Mouse (Mus musculus): ENCODE measurements at regions not wholly inside any gene's neighbourhood (a gene's known extent, or its start where the extent isn't known, plus 50 kb on each side); places are given as distances from the start of the nearest gene placed in this dataset.

GRCm38 (mm10) chr5:119739386-119739785 lies 68.9 kb downstream of the Tbx3 start:
- Histone ChIP-seq H3K4me2 (ENCODE audit: low read depth, low read length) (no peak overlapping the region), H3K27me3 (ENCODE audit: insufficient read depth, low read length) (no peaks in the 10 kb centered on the region), H3K9me3 (ENCODE audit: low read length) (no peaks in the 10 kb centered on the region), H3K9ac (replicated peaks) (no peak overlapping the region), H3K27ac (ENCODE audit: low read depth) (no peak overlapping the region), H3K36me3 (replicated peaks; ENCODE audit: insufficient read depth, low read length) (no peaks in the 10 kb centered on the region), H3K4me3 (ENCODE audit: low read depth, low read length) (no peak overlapping the region), H3K4me1 (ENCODE audit: insufficient read depth) (no peaks in the 10 kb centered on the region)
- DNase-seq: no peak
- TF ChIP-seq EP300 (IDR thresholded peaks at IDR 0.05; ENCODE audit: low read depth) (no peak), CTCF (IDR thresholded peaks at IDR 0.05; ENCODE audit: low read depth) (peak; percentile 27; the same call in 1 of the 2 replicates)
- no peak for ATAC-seq
- WGBS (ENCODE audit: insufficient replicate concordance): 58% methylated on average over 4 of the region's 4 CpGs

- Histone ChIP-seq H3K4me2 (ENCODE audit: low read depth, low read length) (no peak overlapping the region), H3K27me3 (ENCODE audit: insufficient read depth, low read length) (no peaks in the 10 kb centered on the region), H3K9me3 (ENCODE audit: low read length) (no peaks in the 10 kb centered on the region), H3K4me1 (ENCODE audit: insufficient read depth) (no peaks in the 10 kb centered on the region), H3K9ac (replicated peaks) (no peak overlapping the region), H3K36me3 (replicated peaks; ENCODE audit: insufficient read depth, low read length) (no peaks in the 10 kb centered on the region), H3K27ac (ENCODE audit: low read depth) (no peak overlapping the region), H3K4me3 (ENCODE audit: low read depth, low read length) (no peak overlapping the region)
- WGBS (ENCODE audit: insufficient replicate concordance): 6% methylated on average over 6 of the region's 6 CpGs
- TF ChIP-seq EP300 (IDR thresholded peaks at IDR 0.05; ENCODE audit: low read depth) (no peak), CTCF (IDR thresholded peaks at IDR 0.05; ENCODE audit: low read depth) (peak; percentile 86)
- no peak for ATAC-seq
- peak; percentile 64 for DNase-seq
These were observed 70.6 kb downstream of the Tbx3 start for GRCm38 (mm10) chr5:119741116-119741515.

- Histone ChIP-seq H3K4me3 (ENCODE audit: low read depth, low read length) (no peak overlapping the region), H3K27me3 (ENCODE audit: insufficient read depth, low read length) (peaks cover 20% of the 10 kb centered on the region), H3K4me2 (ENCODE audit: low read depth, low read length) (no peak overlapping the region), H3K9ac (replicated peaks) (no peak overlapping the region), H3K27ac (ENCODE audit: low read depth) (no peak overlapping the region), H3K4me1 (ENCODE audit: insufficient read depth) (no peaks in the 10 kb centered on the region), H3K36me3 (replicated peaks; ENCODE audit: insufficient read depth, low read length) (no peaks in the 10 kb centered on the region), H3K9me3 (ENCODE audit: low read length) (peaks cover 5% of the 10 kb centered on the region; the same call in 1 of the 2 replicates)
- DNase-seq: no peak
- TF ChIP-seq EP300 (IDR thresholded peaks at IDR 0.05; ENCODE audit: low read depth) (no peak), CTCF (IDR thresholded peaks at IDR 0.05; ENCODE audit: low read depth) (no peak)
- WGBS (ENCODE audit: insufficient replicate concordance): 69% methylated on average over 10 of the region's 10 CpGs
- ATAC-seq: no peak
These were observed 73.3 kb downstream of the Tbx3 start for GRCm38 (mm10) chr5:119743733-119744132.

- Histone ChIP-seq H3K4me2 (ENCODE audit: low read depth, low read length) (no peak overlapping the region), H3K27ac (ENCODE audit: low read depth) (no peak overlapping the region), H3K27me3 (ENCODE audit: insufficient read depth, low read length) (peaks cover 33% of the 10 kb centered on the region), H3K9ac (replicated peaks) (no peak overlapping the region), H3K4me3 (ENCODE audit: low read depth, low read length) (no peak overlapping the region), H3K36me3 (replicated peaks; ENCODE audit: insufficient read depth, low read length) (no peaks in the 10 kb centered on the region), H3K4me1 (ENCODE audit: insufficient read depth) (no peaks in the 10 kb centered on the region), H3K9me3 (ENCODE audit: low read length) (peaks cover 5% of the 10 kb centered on the region; the same call in 1 of the 2 replicates)
- WGBS (ENCODE audit: insufficient replicate concordance): 75% methylated on average over 10 of the region's 10 CpGs
- ATAC-seq (no peak), DNase-seq (no peak)
- TF ChIP-seq EP300 (IDR thresholded peaks at IDR 0.05; ENCODE audit: low read depth) (no peak), CTCF (IDR thresholded peaks at IDR 0.05; ENCODE audit: low read depth) (peak; percentile 47)
These were observed 76.6 kb downstream of the Tbx3 start for GRCm38 (mm10) chr5:119747038-119747437.

GRCm38 (mm10) chr5:119748667-119749066 lies 78.2 kb downstream of the Tbx3 start:
- WGBS (ENCODE audit: insufficient replicate concordance): 3% methylated on average over 21 of the region's 21 CpGs
- Histone ChIP-seq H3K4me2 (ENCODE audit: low read depth, low read length) (no peak overlapping the region), H3K9ac (replicated peaks) (no peak overlapping the region), H3K36me3 (replicated peaks; ENCODE audit: insufficient read depth, low read length) (no peaks in the 10 kb centered on the region), H3K4me1 (ENCODE audit: insufficient read depth) (no peaks in the 10 kb centered on the region), H3K9me3 (ENCODE audit: low read length) (peaks cover 5% of the 10 kb centered on the region; the same call in 1 of the 2 replicates), H3K27ac (ENCODE audit: low read depth) (no peak overlapping the region), H3K4me3 (ENCODE audit: low read depth, low read length) (no peak overlapping the region), H3K27me3 (ENCODE audit: insufficient read depth, low read length) (peaks cover 33% of the 10 kb centered on the region)
- ATAC-seq (no peak), DNase-seq (no peak)
- TF ChIP-seq CTCF (IDR thresholded peaks at IDR 0.05; ENCODE audit: low read depth): no peak
- no peak for TF ChIP-seq EP300 (IDR thresholded peaks at IDR 0.05; ENCODE audit: low read depth)

GRCm38 (mm10) chr5:119749153-119749552 lies 78.7 kb downstream of the Tbx3 start:
- H3K36me3 ChIP-seq (replicated peaks; ENCODE audit: insufficient read depth, low read length): no peaks in the 10 kb centered on the region

GRCm38 (mm10) chr5:119755782-119756181 lies 76.7 kb upstream of the Tbx5 start:
- no peak overlapping the region for H3K4me3 ChIP-seq (ENCODE audit: low read depth, low read length)
- WGBS (ENCODE audit: insufficient replicate concordance): 69% methylated on average over 9 of the region's 9 CpGs
- no peak overlapping the region for H3K27ac ChIP-seq (ENCODE audit: low read depth)
- TF ChIP-seq CTCF (IDR thresholded peaks at IDR 0.05; ENCODE audit: low read depth) (no peak), EP300 (IDR thresholded peaks at IDR 0.05; ENCODE audit: low read depth) (no peak)
- no peak for ATAC-seq
- H3K9me3 ChIP-seq (ENCODE audit: low read length): no peaks in the 10 kb centered on the region
- H3K27me3 ChIP-seq (ENCODE audit: insufficient read depth, low read length): no peaks in the 10 kb centered on the region
- no peak overlapping the region for H3K4me2 ChIP-seq (ENCODE audit: low read depth, low read length)
- H3K36me3 ChIP-seq (replicated peaks; ENCODE audit: insufficient read depth, low read length): no peaks in the 10 kb centered on the region
- no peak for DNase-seq
- H3K4me1 ChIP-seq (ENCODE audit: insufficient read depth): no peaks in the 10 kb centered on the region
- no peak overlapping the region for H3K9ac ChIP-seq (replicated peaks)

More at GRCm38 (mm10) chr5:119749153-119749552, 78.7 kb downstream of the Tbx3 start:
- Histone ChIP-seq H3K9ac (replicated peaks) (no peak overlapping the region), H3K27me3 (ENCODE audit: insufficient read depth, low read length) (peaks cover 33% of the 10 kb centered on the region), H3K4me1 (ENCODE audit: insufficient read depth) (no peaks in the 10 kb centered on the region), H3K4me3 (ENCODE audit: low read depth, low read length) (no peak overlapping the region), H3K4me2 (ENCODE audit: low read depth, low read length) (no peak overlapping the region), H3K9me3 (ENCODE audit: low read length) (peaks cover 5% of the 10 kb centered on the region; the same call in 1 of the 2 replicates), H3K27ac (ENCODE audit: low read depth) (no peak overlapping the region)
- TF ChIP-seq EP300 (IDR thresholded peaks at IDR 0.05; ENCODE audit: low read depth) (no peak), CTCF (IDR thresholded peaks at IDR 0.05; ENCODE audit: low read depth) (no peak)
- WGBS (ENCODE audit: insufficient replicate concordance): 8% methylated on average over 14 of the region's 17 CpGs
- no peak for DNase-seq
- ATAC-seq: no peak
